Mouse (Mus musculus): Measurements from ENCODE around the gene Mctp2.

GRCm38 (mm10) chr7:72096433-72096832, 210.0 kb downstream of the Mctp2 start:
- TF ChIP-seq POLR2A (IDR thresholded peaks at IDR 0.05; ENCODE audit: low read depth, low read length) (no peak), CTCF (IDR thresholded peaks at IDR 0.05; ENCODE audit: borderline replicate concordance, insufficient read depth, low read length) (no peak)
